Mouse (Mus musculus) urinary bladder, postnatal 0 days (tissue): ENCODE data around the gene Mrnip. TPM values are rescaled to one million over a fixed set of nuclear protein-coding genes. Genes with fewer than 3 reads are reported as not detected.

ENCODE experiments used
- microRNA-seq: library from miRNA; unstranded; fragments of <30 nt; microRNA quantifications from one replicate; pipeline ENCODE4, GENCODE M21; 2016
- polyA plus RNA-seq: library from polyadenylated mRNA; unstranded; fragments of >200 nt; fragmentation: Nextera tagmentation; extraction: Ambion mirVana; gene quantifications from 2 replicates; pipeline ENCODE4 v1.2.1, GENCODE M21; 2015

Gene Mrnip
- polyA plus RNA-seq, result 5.9 and 6.4 TPM in 2 replicates

GRCm38 (mm10) chr11:50174111-50174729 lies at the start of gene Mrnip:
Gene Mrnip, plus strand, starts transcription at chr11:50174444.

GRCm38 (mm10) chr11:50130811-50131766 lies 43.2 kb upstream of the Mrnip start, which contains the start of gene Tbc1d9b:
Gene Tbc1d9b, plus strand, starts transcription at chr11:50131396.

GRCm38 (mm10) chr11:50210505-50211151 lies 36.4 kb downstream of the Mrnip start, which contains the start of the genes Sqstm1 and Mgat4b:
Gene Sqstm1, minus strand, starts transcription at chr11:50210827.
Gene Mgat4b, plus strand, starts transcription at chr11:50210890.

GRCm38 (mm10) chr11:50238324-50238723 lies 64.1 kb downstream of the Mrnip start, which contains the start of gene Ltc4s:
Gene Ltc4s, minus strand, starts transcription at chr11:50238616.

Small RNA genes within 50 kb of the gene (microRNA-seq; reads per million reads assigned to microRNA genes)
- not detected for gene Mir6919

Other genes starting within 250 kb of the Mrnip start
- 39.7 and 40.9 TPM in 2 replicates for gene Rnf130, start 149.1 kb upstream of the Mrnip start, polyA plus RNA-seq
- 21.1 and 23.4 TPM in 2 replicates for gene Tbc1d9b, start 43.0 kb upstream of the Mrnip start, polyA plus RNA-seq
- gene Sqstm1, start 36.4 kb downstream of the Mrnip start, polyA plus RNA-seq, result 229 and 266 TPM in 2 replicates
- 23.9 and 25.8 TPM in 2 replicates for gene Mgat4b, start 36.4 kb downstream of the Mrnip start, polyA plus RNA-seq
- gene Ltc4s, start 64.2 kb downstream of the Mrnip start, polyA plus RNA-seq, result 8.2 and 41.4 TPM in 2 replicates
- 2.7 and 3.1 TPM in 2 replicates for gene Maml1, start 117.9 kb downstream of the Mrnip start, polyA plus RNA-seq
- 179 and 207 TPM in 2 replicates for gene Canx, start 151.2 kb downstream of the Mrnip start, polyA plus RNA-seq
- gene Cby3, start 180.0 kb downstream of the Mrnip start, polyA plus RNA-seq, result 0.31 and 0.45 TPM in 2 replicates
- 123 and 133 TPM in 2 replicates for gene Hnrnph1, start 202.5 kb downstream of the Mrnip start, polyA plus RNA-seq